Mouse (Mus musculus): ENCODE results near the gene Olfr648. TPM values are rescaled to one million over a fixed set of nuclear protein-coding genes. Genes with fewer than 3 reads are reported as not detected.

The Olfr648 gene
- total RNA-seq, 2 experiments from 2014 or later, result not detected

Other genes with a start within 250 kb of the Olfr648 start
- gene Olfr632, start 249.0 kb downstream of the Olfr648 start, total RNA-seq (2014; fragmentation: Nextera tagmentation), result not detected in 2 replicates
- gene Olfr632, start 249.0 kb downstream of the Olfr648 start, total RNA-seq (2017), result not detected in 2 replicates
- gene Olfr633, start 239.0 kb downstream of the Olfr648 start, total RNA-seq (2014; fragmentation: Nextera tagmentation), result not detected in 2 replicates
- gene Olfr633, start 239.0 kb downstream of the Olfr648 start, total RNA-seq (2017), result not detected in 2 replicates
- gene Olfr635, start 212.2 kb downstream of the Olfr648 start, total RNA-seq (2014; fragmentation: Nextera tagmentation), result not detected in 2 replicates
- gene Olfr635, start 212.2 kb downstream of the Olfr648 start, total RNA-seq (2017), result not detected in 2 replicates
- gene Olfr638, start 184.6 kb downstream of the Olfr648 start, total RNA-seq (2014; fragmentation: Nextera tagmentation), result not detected in 2 replicates
- gene Olfr638, start 184.6 kb downstream of the Olfr648 start, total RNA-seq (2017), result not detected in 2 replicates
- not detected in 2 replicates for gene Olfr639, start 166.1 kb downstream of the Olfr648 start, total RNA-seq (2014; fragmentation: Nextera tagmentation)
- not detected in 2 replicates for gene Olfr639, start 166.1 kb downstream of the Olfr648 start, total RNA-seq (2017)
- not detected in 2 replicates for gene Olfr640, start 157.8 kb downstream of the Olfr648 start, total RNA-seq (2014; fragmentation: Nextera tagmentation)
- gene Olfr640, start 157.8 kb downstream of the Olfr648 start, total RNA-seq (2017), result not detected in 2 replicates
- not detected in 2 replicates for gene Olfr641, start 147.9 kb downstream of the Olfr648 start, total RNA-seq (2014; fragmentation: Nextera tagmentation)
- not detected in 2 replicates for gene Olfr641, start 147.9 kb downstream of the Olfr648 start, total RNA-seq (2017)
- not detected in 2 replicates for gene Olfr642, start 130.7 kb downstream of the Olfr648 start, total RNA-seq (2014; fragmentation: Nextera tagmentation)
- gene Olfr642, start 130.7 kb downstream of the Olfr648 start, total RNA-seq (2017), result not detected in 2 replicates
- not detected in 2 replicates for gene 4930516K23Rik, start 121.9 kb downstream of the Olfr648 start, total RNA-seq (2014; fragmentation: Nextera tagmentation)
- not detected in 2 replicates for gene 4930516K23Rik, start 121.9 kb downstream of the Olfr648 start, total RNA-seq (2017)
- gene Olfr644, start 111.5 kb downstream of the Olfr648 start, total RNA-seq (2014; fragmentation: Nextera tagmentation), result not detected in 2 replicates
- gene Olfr644, start 111.5 kb downstream of the Olfr648 start, total RNA-seq (2017), result not detected in 2 replicates
- not detected in 2 replicates for gene Olfr645, start 97.9 kb downstream of the Olfr648 start, total RNA-seq (2014; fragmentation: Nextera tagmentation)
- gene Olfr645, start 97.9 kb downstream of the Olfr648 start, total RNA-seq (2017), result not detected in 2 replicates
- not detected in 2 replicates for gene Olfr646, start 78.5 kb downstream of the Olfr648 start, total RNA-seq (2014; fragmentation: Nextera tagmentation)
- not detected in 2 replicates for gene Olfr646, start 78.5 kb downstream of the Olfr648 start, total RNA-seq (2017)
- gene Ubqln5, start 53.6 kb downstream of the Olfr648 start, total RNA-seq (2014; fragmentation: Nextera tagmentation), result not detected in 2 replicates
- not detected in 2 replicates for gene Ubqln5, start 53.6 kb downstream of the Olfr648 start, total RNA-seq (2017)
- gene Olfr643, start 46.0 kb downstream of the Olfr648 start, total RNA-seq (2014; fragmentation: Nextera tagmentation), result not detected in 2 replicates
- not detected in 2 replicates for gene Olfr643, start 46.0 kb downstream of the Olfr648 start, total RNA-seq (2017)
- not detected in 2 replicates for gene Ubqln3, start 40.1 kb downstream of the Olfr648 start, total RNA-seq (2014; fragmentation: Nextera tagmentation)
- gene Ubqln3, start 40.1 kb downstream of the Olfr648 start, total RNA-seq (2017), result not detected in 2 replicates
- gene Ubqlnl, start 32.8 kb downstream of the Olfr648 start, total RNA-seq (2014; fragmentation: Nextera tagmentation), result not detected in 2 replicates
- gene Ubqlnl, start 32.8 kb downstream of the Olfr648 start, total RNA-seq (2017), result not detected in 2 replicates
- gene Olfm5, start 18.6 kb downstream of the Olfr648 start, total RNA-seq (2014; fragmentation: Nextera tagmentation), result not detected in 2 replicates
- not detected in 2 replicates for gene Olfm5, start 18.6 kb downstream of the Olfr648 start, total RNA-seq (2017)
- not detected in 2 replicates for gene Olfr649, start 12.6 kb upstream of the Olfr648 start, total RNA-seq (2014; fragmentation: Nextera tagmentation)
- gene Olfr649, start 12.6 kb upstream of the Olfr648 start, total RNA-seq (2017), result not detected in 2 replicates
- gene Trim6, start 35.4 kb upstream of the Olfr648 start, total RNA-seq (2014; fragmentation: Nextera tagmentation), result 0.13 and 3.0 TPM in 2 replicates
- 3.7 and 4.7 TPM in 2 replicates for gene Trim6, start 35.4 kb upstream of the Olfr648 start, total RNA-seq (2017)
- 10.9 and 17.8 TPM in 2 replicates for gene Trim34a, start 61.1 kb upstream of the Olfr648 start, total RNA-seq (2014; fragmentation: Nextera tagmentation)
- 9.9 and 14.7 TPM in 2 replicates for gene Trim34a, start 61.1 kb upstream of the Olfr648 start, total RNA-seq (2017)
- gene Trim5, start 104.7 kb upstream of the Olfr648 start, total RNA-seq (2014; fragmentation: Nextera tagmentation), result 5.3 and 8.4 TPM in 2 replicates
- 5.6 and 8.0 TPM in 2 replicates for gene Trim5, start 104.7 kb upstream of the Olfr648 start, total RNA-seq (2017)
- 33.9 and 58.4 TPM in 2 replicates for gene Trim12a, start 132.1 kb upstream of the Olfr648 start, total RNA-seq (2014; fragmentation: Nextera tagmentation)
- gene Trim12a, start 132.1 kb upstream of the Olfr648 start, total RNA-seq (2017), result 50.7 and 67.4 TPM in 2 replicates
- not detected in 2 replicates for gene Trim34b, start 146.1 kb upstream of the Olfr648 start, total RNA-seq (2014; fragmentation: Nextera tagmentation)
- gene Trim34b, start 146.1 kb upstream of the Olfr648 start, total RNA-seq (2017), result not detected in 2 replicates
- gene Trim12c, start 170.0 kb upstream of the Olfr648 start, total RNA-seq (2014; fragmentation: Nextera tagmentation), result 15.1 and 19.1 TPM in 2 replicates
- gene Trim12c, start 170.0 kb upstream of the Olfr648 start, total RNA-seq (2017), result 30.2 and 30.8 TPM in 2 replicates
- 0.15 TPM in 1 of 2 replicates, not detected in the other for gene Trim30b, start 186.5 kb upstream of the Olfr648 start, total RNA-seq (2014; fragmentation: Nextera tagmentation)
- 0.77 and 1.5 TPM in 2 replicates for gene Trim30b, start 186.5 kb upstream of the Olfr648 start, total RNA-seq (2017)
- 2.4 TPM in 1 of 2 replicates, not detected in the other for gene Trim30c, start 217.4 kb upstream of the Olfr648 start, total RNA-seq (2014; fragmentation: Nextera tagmentation)
- gene Trim30c, start 217.4 kb upstream of the Olfr648 start, total RNA-seq (2017), result 0.69 TPM in 1 of 2 replicates, not detected in the other

All from granulocyte monocyte progenitor cell, adult 5-6 weeks (primary cell).